9 mouse cellular contexts compared by ENCODE assay signal in the genomic region with DNA sequence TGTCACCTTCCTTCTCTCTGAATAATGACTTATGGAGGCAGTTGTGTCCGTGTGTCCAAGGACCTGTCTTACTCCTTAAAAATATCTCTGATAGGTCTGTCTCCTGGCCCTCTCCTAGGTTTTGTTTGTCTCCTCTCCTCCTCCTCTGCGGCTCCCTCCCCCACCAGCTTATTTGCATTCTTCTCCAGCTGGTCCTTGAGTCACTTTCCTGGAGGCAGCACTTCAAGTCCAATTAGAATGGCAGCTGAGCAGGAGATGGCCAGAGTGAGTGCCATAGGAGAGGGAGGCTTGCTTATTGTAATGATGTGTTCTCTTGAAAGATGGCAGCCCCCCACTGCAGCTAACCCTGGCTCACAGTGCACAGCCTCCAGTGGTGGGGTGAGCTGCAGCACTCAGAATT. TPM values are rescaled to one million over a fixed set of nuclear protein-coding genes. Genes with fewer than 3 reads are reported as not detected.
DNase-seq lines count a peak whose midpoint lies in the region; ATAC-seq and TF ChIP-seq lines count a peak whose summit lies in the region.
"Had no signal": no experiment of that assay in that cellular context is flagged by ENCODE, and none has a peak within 500 bp of the region (broad histone marks: within the 10 kb centered on the region; RNA-seq: fewer than 3 reads in every experiment).

No protein-coding gene starts in this region.

- no peaks in the 10 kb centered on the region; the same call in 1 of the 2 replicates for H3K27me3 ChIP-seq in forebrain, embryonic 10.5 days (ENCODE audit: poor library complexity, severe bottlenecking)
- H3K27me3 ChIP-seq in midbrain, embryonic 14.5 days (ENCODE audit: control insufficient read depth, insufficient read depth, low read length), result no peaks in the 10 kb centered on the region

- WGBS in forebrain, embryonic 10.5 days, result 3% methylated on average over 2 of the region's 2 CpGs
- WGBS in midbrain, embryonic 14.5 days, result 6% methylated on average over 2 of the region's 2 CpGs

- no peak overlapping the region for H3K4me2 ChIP-seq in midbrain, embryonic 14.5 days (ENCODE audit: low read length)

- no peaks in the 10 kb centered on the region for H3K9me3 ChIP-seq in forebrain, embryonic 10.5 days
- H3K9me3 ChIP-seq in midbrain, embryonic 14.5 days (ENCODE audit: control insufficient read depth, low read length), result no peaks in the 10 kb centered on the region

- H3K27ac ChIP-seq in gastrocnemius, adult 2 months, result peak overlapping the region; percentile 71
- H3K27ac ChIP-seq in forebrain, embryonic 10.5 days, result peak overlapping the region; percentile 69; the same call in 1 of the 2 replicates
- H3K27ac ChIP-seq in midbrain, embryonic 14.5 days (replicated peaks; ENCODE audit: low read depth, low read length), result peak overlapping the region; percentile 78
- H3K27ac ChIP-seq: liver, embryonic 14.5 days had no signal

- DNase-seq in gastrocnemius, adult 2 months, result no peak
- DNase-seq in gastrocnemius, adult 18-20 months (ENCODE audit: low spot score), result no peak
- DNase-seq in forebrain, embryonic 10.5 days (ENCODE audit: extremely low spot score, low spot score), result peak; percentile 19
- DNase-seq in left cerebral cortex, adult 11 months (ENCODE audit: low spot score), result peak; percentile 55
- peak; percentile 62 for DNase-seq in midbrain, embryonic 14.5 days
- no peak for DNase-seq in gastrocnemius, postnatal 10 days
- no peak for DNase-seq in MN1 (ENCODE audit: low spot score)
- DNase-seq in spleen, postnatal 4 days (ENCODE audit: low spot score in 2 of 2), result no peak

- H3K36me3 ChIP-seq in forebrain, embryonic 10.5 days (replicated peaks), result 0 out of 2 replicates have a peak, but pooled peaks cover 4% of the 10 kb centered on the region
- H3K36me3 ChIP-seq in midbrain, embryonic 14.5 days (ENCODE audit: control insufficient read depth, insufficient read depth, low read length), result no peaks in the 10 kb centered on the region; the same call in 1 of the 2 replicates

- intact Hi-C loops in gastrocnemius, adult 2 months (cut with DNase I), result no loop called here

- H3K4me1 ChIP-seq in forebrain, embryonic 10.5 days, result peaks cover 33% of the 10 kb centered on the region
- peaks cover 32% of the 10 kb centered on the region for H3K4me1 ChIP-seq in midbrain, embryonic 14.5 days (ENCODE audit: control insufficient read depth, insufficient read depth, low read length)

- peak; percentile 83 for ATAC-seq in midbrain, embryonic 14.5 days (ENCODE audit: low FRiP score, low TSS enrichment)

- no peak for TF ChIP-seq CTCF in gastrocnemius, adult 2 months (IDR thresholded peaks at IDR 0.05)

- H3K9ac ChIP-seq in midbrain, embryonic 14.5 days (replicated peaks; ENCODE audit: low read length), result no peak overlapping the region; the same call in 1 of the 2 replicates
- H3K9ac ChIP-seq: liver, embryonic 14.5 days had no signal

- H3K4me3 ChIP-seq in gastrocnemius, adult 2 months, result peak overlapping the region; percentile 32
- H3K4me3 ChIP-seq in forebrain, embryonic 10.5 days, result no peak overlapping the region
- H3K4me3 ChIP-seq in midbrain, embryonic 14.5 days (replicated peaks; ENCODE audit: low read depth, low read length), result no peak overlapping the region

RNA-seq across cellular contexts. Expression of gene Hbp1, which starts 54.4 kb away (rescaled TPM):
- total RNA-seq in gastrocnemius, adult 2 months (2021), result 10 to 100 TPM; 60.3 to 74.6 TPM
- total RNA-seq in gastrocnemius, adult 18-20 months (2021), result 10 to 100 TPM; 61.8 to 77.7 TPM
- 69.6 and 70.4 TPM in 2 replicates for polyA plus RNA-seq in forebrain, embryonic 10.5 days (2016; fragmentation: Nextera tagmentation; extraction: Ambion mirVana)
- 46.2 and 70.8 TPM in 2 replicates for polyA plus RNA-seq in midbrain, embryonic 14.5 days (2014; fragmentation: Nextera tagmentation; extraction: Ambion mirVana)
- total RNA-seq in gastrocnemius, postnatal 10 days (2021), result 10 to 100 TPM; 59.2 to 63.1 TPM

Comparison
In these comparisons a context has a peak if more than half of its experiments do, and no peak if none do; other contexts are left out.
1. DNase-seq: peak in forebrain, embryonic 10.5 days (single experiment), left cerebral cortex, adult 11 months (single experiment) and midbrain, embryonic 14.5 days (single experiment); none in gastrocnemius, adult 2 months (single experiment), gastrocnemius, adult 18-20 months (single experiment), gastrocnemius, postnatal 10 days (single experiment), MN1 (single experiment) and spleen, postnatal 4 days (0 of 2).
2. Peak in every context shown above with its lines, with median percentiles within 50 percentile points of each other: H3K27ac ChIP-seq.